Mouse (Mus musculus): ENCODE measurements around the gene Olfr933. TPM values are rescaled to one million over a fixed set of nuclear protein-coding genes. Genes with fewer than 3 reads are reported as not detected.

The Olfr933 gene
- not detected in 2 replicates for polyA plus RNA-seq (2015; fragmentation: Nextera tagmentation; extraction: Ambion mirVana)

- Histone ChIP-seq H3K4me2 (replicated peaks) (no peak within 1 kb of the TSS), H3K27ac (replicated peaks) (no peak within 1 kb of the TSS), H3K36me3 (no peaks in the 10 kb centered on the region), H3K9me3 (no peaks in the 10 kb centered on the region), H3K4me1 (no peaks in the 10 kb centered on the region), H3K4me3 (no peak within 1 kb of the TSS), H3K27me3 (no peaks in the 10 kb centered on the region), H3K9ac (replicated peaks) (no peak within 1 kb of the TSS)
- no peak for ATAC-seq (replicated peaks)
- 87% methylated on average over 4 of the region's 4 CpGs for WGBS
Measured at GRCm38 (mm10) chr9:38972013-38972412, at the start of gene Olfr933. Gene Olfr933, plus strand, starts transcription at chr9:38972313.

DNA sequence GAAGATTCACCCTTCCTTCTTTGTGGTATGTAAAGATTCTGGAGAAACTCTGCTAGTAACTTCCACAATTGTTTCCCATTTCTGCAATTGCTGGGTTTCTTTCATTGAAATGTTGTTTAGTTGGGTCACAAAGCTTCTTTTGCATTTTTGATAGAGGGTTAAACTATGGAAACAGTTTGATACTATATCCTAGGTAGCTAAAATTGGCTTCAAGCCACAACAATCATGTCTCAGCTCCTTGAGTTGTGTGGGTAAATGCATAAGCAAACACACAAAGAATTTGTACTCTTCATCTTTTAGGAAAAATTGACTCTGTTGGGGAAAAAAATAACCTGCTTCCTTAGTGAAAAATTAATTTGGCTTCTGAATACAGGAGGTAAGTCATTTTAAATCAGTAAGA is 42.6 kb upstream of the Olfr933 start, which contains the start of gene Olfr930:
TSS of gene Olfr930 (plus strand) at position 301 of the 400 bp plus-strand sequence.
- Histone ChIP-seq H3K27me3 (no peaks in the 10 kb centered on the region), H3K9ac (replicated peaks) (no peak within 1 kb of the TSS), H3K36me3 (no peaks in the 10 kb centered on the region), H3K4me2 (replicated peaks) (no peak within 1 kb of the TSS), H3K9me3 (no peaks in the 10 kb centered on the region), H3K4me1 (no peaks in the 10 kb centered on the region), H3K27ac (replicated peaks) (no peak within 1 kb of the TSS), H3K4me3 (no peak within 1 kb of the TSS)
- no peak for ATAC-seq (replicated peaks)

- Histone ChIP-seq H3K36me3 (no peaks in the 10 kb centered on the region), H3K27me3 (no peaks in the 10 kb centered on the region), H3K27ac (replicated peaks) (no peak overlapping the region), H3K9ac (replicated peaks) (no peak overlapping the region), H3K4me1 (no peaks in the 10 kb centered on the region), H3K9me3 (no peaks in the 10 kb centered on the region), H3K4me2 (replicated peaks) (no peak overlapping the region), H3K4me3 (no peak overlapping the region)
- 78% methylated on average over 7 of the region's 7 CpGs for WGBS
- no peak for ATAC-seq (replicated peaks)
Measured at GRCm38 (mm10) chr9:38953401-38954123, 18.6 kb upstream of the Olfr933 start.

DNA sequence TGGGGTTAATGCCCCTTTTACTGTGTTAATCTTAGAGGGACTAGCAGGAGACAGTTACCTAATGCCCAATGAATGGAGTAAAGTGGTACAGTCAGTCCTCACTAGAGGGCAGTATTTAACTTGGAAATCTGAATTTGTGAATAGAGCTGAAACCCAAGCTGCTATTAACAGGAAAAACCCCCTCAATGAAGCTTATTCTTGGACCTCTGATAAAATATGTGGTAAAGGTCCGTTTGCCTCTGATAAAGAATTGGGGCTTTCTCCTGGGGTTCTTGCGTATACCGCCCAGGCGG is 18.0 kb upstream of the Olfr933 start:
- no peak overlapping the region for H3K4me2 ChIP-seq (replicated peaks)
- 78% methylated on average over 4 of the region's 4 CpGs for WGBS

DNA sequence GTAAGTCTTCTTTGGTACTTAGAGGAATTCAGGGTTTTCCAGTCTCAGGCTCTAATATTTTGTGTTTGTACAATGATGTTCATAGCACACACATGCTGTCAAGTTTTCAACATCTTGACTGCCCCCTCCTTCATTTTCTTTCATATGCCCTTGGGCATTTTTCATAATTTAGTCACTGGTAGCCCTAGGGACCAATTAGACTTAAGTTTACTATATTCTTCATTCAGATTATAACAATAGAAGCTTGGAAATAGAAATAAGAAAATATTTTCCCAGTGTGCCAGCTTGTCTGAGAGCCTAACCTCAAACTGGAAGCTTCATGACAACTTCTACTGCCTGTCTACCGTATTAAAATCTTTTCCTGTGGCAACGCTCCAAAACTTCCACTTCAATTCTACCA is 16.1 kb downstream of the Olfr933 start, which contains the start of gene Olfr934:
TSS of gene Olfr934 (minus strand) at position 101 of the 400 bp plus-strand sequence.
- no peaks in the 10 kb centered on the region for H3K36me3 ChIP-seq
- WGBS = 98% methylated on average over 2 of the region's 2 CpGs
- H3K27ac ChIP-seq (replicated peaks) = no peak within 1 kb of the TSS
- H3K4me2 ChIP-seq (replicated peaks) = no peak within 1 kb of the TSS
- H3K9me3 ChIP-seq = no peaks in the 10 kb centered on the region
- no peak within 1 kb of the TSS for H3K9ac ChIP-seq (replicated peaks)
- H3K4me1 ChIP-seq = no peaks in the 10 kb centered on the region
- no peak within 1 kb of the TSS for H3K4me3 ChIP-seq
- no peak for ATAC-seq (replicated peaks)
- H3K27me3 ChIP-seq = no peaks in the 10 kb centered on the region

More for the DNA sequence above, 18.0 kb upstream of the Olfr933 start:
- no peak overlapping the region for H3K9ac ChIP-seq (replicated peaks)
- H3K27ac ChIP-seq (replicated peaks) = no peak overlapping the region
- no peak for ATAC-seq (replicated peaks)
- H3K9me3 ChIP-seq = no peaks in the 10 kb centered on the region
- no peaks in the 10 kb centered on the region for H3K36me3 ChIP-seq
- no peaks in the 10 kb centered on the region for H3K4me1 ChIP-seq
- H3K27me3 ChIP-seq = no peaks in the 10 kb centered on the region
- no peak overlapping the region for H3K4me3 ChIP-seq

DNA sequence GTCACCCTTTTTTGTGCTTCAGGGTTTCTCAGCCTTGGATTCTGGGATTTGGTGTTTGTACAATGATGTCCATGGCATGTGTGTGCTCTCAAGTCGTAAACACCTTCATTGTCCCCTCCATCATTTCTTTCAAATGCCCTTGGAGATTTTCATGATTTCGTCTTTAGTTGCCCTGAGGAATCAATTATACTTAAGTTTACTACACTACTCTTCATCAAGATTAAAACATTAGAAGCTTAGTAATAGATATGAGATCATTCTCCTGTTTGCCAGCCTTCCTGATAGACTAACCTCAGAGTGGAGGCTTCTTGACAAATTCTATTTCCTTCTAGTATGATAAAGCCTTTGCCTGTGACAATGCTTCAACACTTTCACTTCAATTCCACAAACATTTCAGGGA is 27.5 kb downstream of the Olfr933 start, which contains the start of gene Olfr935:
TSS of gene Olfr935 (minus strand) at position 101 of the 400 bp plus-strand sequence.
- Histone ChIP-seq H3K27ac (replicated peaks) (no peak within 1 kb of the TSS), H3K36me3 (no peaks in the 10 kb centered on the region), H3K9ac (replicated peaks) (no peak within 1 kb of the TSS), H3K4me3 (no peak within 1 kb of the TSS), H3K27me3 (no peaks in the 10 kb centered on the region), H3K4me2 (replicated peaks) (no peak within 1 kb of the TSS), H3K4me1 (no peaks in the 10 kb centered on the region), H3K9me3 (no peaks in the 10 kb centered on the region)
- 77% methylated on average over 2 of the region's 2 CpGs for WGBS
- no peak for ATAC-seq (replicated peaks)

DNA sequence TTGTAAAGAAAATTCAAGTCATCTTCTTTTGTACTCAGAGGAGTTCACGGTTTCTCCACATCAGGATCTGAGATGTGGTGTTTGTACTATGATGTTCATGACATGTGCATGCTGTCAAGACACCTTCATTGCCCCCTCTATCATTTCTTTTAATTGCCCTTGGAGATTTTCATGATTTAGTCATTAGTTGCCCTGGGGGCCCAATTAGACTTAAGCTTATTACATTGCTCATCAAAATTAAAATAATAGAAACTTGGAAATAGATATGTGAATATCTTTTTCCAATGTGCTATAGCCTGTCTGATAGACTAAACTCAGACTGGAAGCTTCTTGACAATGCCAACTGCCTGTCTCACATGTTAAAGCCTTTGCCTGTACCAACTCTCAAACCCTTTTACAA is 51.2 kb downstream of the Olfr933 start, which contains the start of gene Olfr146:
TSS of gene Olfr146 (minus strand) at position 101 of the 400 bp plus-strand sequence.
- no peaks in the 10 kb centered on the region for H3K9me3 ChIP-seq
- no peak within 1 kb of the TSS for H3K4me3 ChIP-seq
- H3K36me3 ChIP-seq = no peaks in the 10 kb centered on the region
- H3K9ac ChIP-seq (replicated peaks) = no peak within 1 kb of the TSS
- H3K27ac ChIP-seq (replicated peaks) = no peak within 1 kb of the TSS
- no peak within 1 kb of the TSS for H3K4me2 ChIP-seq (replicated peaks)
- no peak for ATAC-seq (replicated peaks)
- H3K27me3 ChIP-seq = no peaks in the 10 kb centered on the region
- no peaks in the 10 kb centered on the region for H3K4me1 ChIP-seq
- 81% methylated on average over 1 of the region's 1 CpGs for WGBS

Other genes starting within 250 kb of the Olfr933 start
- 0.03 TPM in 1 of 2 replicates, not detected in the other for gene Olfr920, start 220.0 kb upstream of the Olfr933 start, polyA plus RNA-seq (2015; fragmentation: Nextera tagmentation; extraction: Ambion mirVana)
- not detected in 2 replicates for gene Olfr921, start 199.2 kb upstream of the Olfr933 start, polyA plus RNA-seq (2015; fragmentation: Nextera tagmentation; extraction: Ambion mirVana)
- not detected in 2 replicates for gene Olfr922, start 157.7 kb upstream of the Olfr933 start, polyA plus RNA-seq (2015; fragmentation: Nextera tagmentation; extraction: Ambion mirVana)
- gene Olfr923, start 145.8 kb upstream of the Olfr933 start, polyA plus RNA-seq (2015; fragmentation: Nextera tagmentation; extraction: Ambion mirVana) = not detected in 2 replicates
- gene Olfr924, start 127.9 kb upstream of the Olfr933 start, polyA plus RNA-seq (2015; fragmentation: Nextera tagmentation; extraction: Ambion mirVana) = not detected in 2 replicates
- not detected in 2 replicates for gene Olfr26, start 117.3 kb upstream of the Olfr933 start, polyA plus RNA-seq (2015; fragmentation: Nextera tagmentation; extraction: Ambion mirVana)
- gene Olfr926, start 95.2 kb upstream of the Olfr933 start, polyA plus RNA-seq (2015; fragmentation: Nextera tagmentation; extraction: Ambion mirVana) = not detected in 2 replicates
- gene Olfr930, start 42.5 kb upstream of the Olfr933 start, polyA plus RNA-seq (2015; fragmentation: Nextera tagmentation; extraction: Ambion mirVana) = not detected in 2 replicates
- gene Olfr934, start 16.0 kb downstream of the Olfr933 start, polyA plus RNA-seq (2015; fragmentation: Nextera tagmentation; extraction: Ambion mirVana) = not detected in 2 replicates
- gene Olfr935, start 27.4 kb downstream of the Olfr933 start, polyA plus RNA-seq (2015; fragmentation: Nextera tagmentation; extraction: Ambion mirVana) = not detected in 2 replicates
- gene Olfr146, start 51.1 kb downstream of the Olfr933 start, polyA plus RNA-seq (2015; fragmentation: Nextera tagmentation; extraction: Ambion mirVana) = not detected in 2 replicates
- not detected in 2 replicates for gene Olfr937, start 92.6 kb downstream of the Olfr933 start, polyA plus RNA-seq (2015; fragmentation: Nextera tagmentation; extraction: Ambion mirVana)
- not detected in 2 replicates for gene Olfr938, start 106.6 kb downstream of the Olfr933 start, polyA plus RNA-seq (2015; fragmentation: Nextera tagmentation; extraction: Ambion mirVana)
- not detected in 2 replicates for gene Olfr27, start 155.8 kb downstream of the Olfr933 start, polyA plus RNA-seq (2015; fragmentation: Nextera tagmentation; extraction: Ambion mirVana)
- not detected in 2 replicates for gene Olfr943, start 194.0 kb downstream of the Olfr933 start, polyA plus RNA-seq (2015; fragmentation: Nextera tagmentation; extraction: Ambion mirVana)
- not detected in 2 replicates for gene Olfr944, start 229.6 kb downstream of the Olfr933 start, polyA plus RNA-seq (2015; fragmentation: Nextera tagmentation; extraction: Ambion mirVana)

Data from forebrain, embryonic 15.5 days (tissue).